Mouse (Mus musculus) C2C12 (cell line): ENCODE results near the gene Plcb4. TPM values are rescaled to one million over a fixed set of nuclear protein-coding genes. Genes with fewer than 3 reads are reported as not detected.

Source experiments
- H3K27me3 ChIP-seq: one replicate; pipeline ENCODE4 v1.6.1; 2011; ENCODE audit not compliant: control insufficient read depth, insufficient read depth, insufficient read length
- H3K36me3 ChIP-seq: one replicate; pipeline ENCODE4 v1.6.1; 2011; ENCODE audit not compliant: control insufficient read depth, insufficient read depth
- H3K4me3 ChIP-seq: one replicate; pipeline ENCODE4 v1.5.1; 2011; ENCODE audit warnings: mild to moderate bottlenecking, control low read depth; ENCODE audit not compliant: poor library complexity, insufficient read depth, severe bottlenecking
- H3K79me2 ChIP-seq: one replicate; pipeline ENCODE4 v1.6.1; 2011; ENCODE audit not compliant: control insufficient read depth, insufficient read depth
- H3K79me3 ChIP-seq: one replicate; pipeline ENCODE4 v1.6.1; 2011; ENCODE audit warnings: low read depth, control low read depth
- H3ac ChIP-seq: one replicate; pipeline ENCODE3; 2011; ENCODE audit warnings: low read depth; ENCODE audit not compliant: control insufficient read depth, insufficient read length
- CEBPB ChIP-seq: IDR thresholded peaks from one replicate; pipeline ENCODE4 v1.6.1; 2011; ENCODE audit warnings: low read depth, mild to moderate bottlenecking, control low read depth, moderate library complexity
- CTCF ChIP-seq: IDR thresholded peaks from one replicate; pipeline ENCODE4 v1.5.1; 2011; ENCODE audit not compliant: control insufficient read depth, insufficient read depth, insufficient read length
- FOSL1 ChIP-seq: IDR thresholded peaks from one replicate; pipeline ENCODE4 v1.8.0; 2011; ENCODE audit warnings: mild to moderate bottlenecking, low read length; ENCODE audit not compliant: poor library complexity, insufficient read depth, severe bottlenecking
- MAX ChIP-seq: IDR thresholded peaks from one replicate; pipeline ENCODE4 v1.6.1; 2011; ENCODE audit warnings: mild to moderate bottlenecking, control low read depth
- MYOD1 ChIP-seq: IDR thresholded peaks from one replicate; pipeline ENCODE4 v1.6.1; 2011; ENCODE audit warnings: low read depth; ENCODE audit not compliant: control insufficient read depth, insufficient read length
- MYOG ChIP-seq: IDR thresholded peaks from one replicate; pipeline ENCODE4 v1.6.1; 2011; ENCODE audit not compliant: control insufficient read depth, insufficient read length; ENCODE audit errors: extremely low read depth
- USF1 ChIP-seq: IDR thresholded peaks from one replicate; pipeline ENCODE4 v1.6.1; 2011; ENCODE audit warnings: low read depth, mild to moderate bottlenecking, control low read depth, moderate library complexity
- polyA plus RNA-seq: library from polyadenylated mRNA; unstranded; fragments of >200 nt; fragmentation: generic; extraction: Trizol; gene quantifications from one replicate; pipeline ENCODE4 v1.2.1, GENCODE M21; 2012; ENCODE audit warnings: missing spikeins

The Plcb4 gene
- polyA plus RNA-seq, 1 experiment = 3.0 TPM

DNA sequence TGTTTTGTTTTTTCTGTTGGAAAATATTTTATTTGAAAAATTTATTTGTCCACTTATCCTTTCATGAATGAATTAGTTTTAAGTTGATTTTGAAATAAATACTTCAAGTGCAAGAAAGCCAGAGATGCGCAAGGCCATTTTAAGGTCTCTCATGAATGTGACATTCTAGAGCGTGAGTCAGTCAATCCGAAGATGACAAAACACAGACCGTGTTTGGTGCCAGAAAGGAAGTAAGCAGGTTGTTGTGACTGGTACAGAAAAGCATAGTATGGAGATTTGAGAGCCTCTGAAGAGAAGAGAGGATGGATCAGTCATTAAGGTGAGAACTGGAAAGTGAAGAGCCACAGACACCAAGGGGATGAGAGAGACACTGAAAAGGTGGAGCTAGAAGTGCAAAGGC is 246.0 kb downstream of the Plcb4 start:
- H3K27me3 ChIP-seq = no peaks in the 10 kb centered on the region
- no peaks in the 10 kb centered on the region for H3K79me2 ChIP-seq
- no peak overlapping the region for H3ac ChIP-seq
- no peak overlapping the region for H3K4me3 ChIP-seq
- H3K36me3 ChIP-seq = no peaks in the 10 kb centered on the region
- TF ChIP-seq MAX (no peak), MYOD1 (no peak), MYOG (no peak), USF1 (no peak), FOSL1 (no peak), CTCF (no peak), CEBPB (no peak)
- no peaks in the 10 kb centered on the region for H3K79me3 ChIP-seq

DNA sequence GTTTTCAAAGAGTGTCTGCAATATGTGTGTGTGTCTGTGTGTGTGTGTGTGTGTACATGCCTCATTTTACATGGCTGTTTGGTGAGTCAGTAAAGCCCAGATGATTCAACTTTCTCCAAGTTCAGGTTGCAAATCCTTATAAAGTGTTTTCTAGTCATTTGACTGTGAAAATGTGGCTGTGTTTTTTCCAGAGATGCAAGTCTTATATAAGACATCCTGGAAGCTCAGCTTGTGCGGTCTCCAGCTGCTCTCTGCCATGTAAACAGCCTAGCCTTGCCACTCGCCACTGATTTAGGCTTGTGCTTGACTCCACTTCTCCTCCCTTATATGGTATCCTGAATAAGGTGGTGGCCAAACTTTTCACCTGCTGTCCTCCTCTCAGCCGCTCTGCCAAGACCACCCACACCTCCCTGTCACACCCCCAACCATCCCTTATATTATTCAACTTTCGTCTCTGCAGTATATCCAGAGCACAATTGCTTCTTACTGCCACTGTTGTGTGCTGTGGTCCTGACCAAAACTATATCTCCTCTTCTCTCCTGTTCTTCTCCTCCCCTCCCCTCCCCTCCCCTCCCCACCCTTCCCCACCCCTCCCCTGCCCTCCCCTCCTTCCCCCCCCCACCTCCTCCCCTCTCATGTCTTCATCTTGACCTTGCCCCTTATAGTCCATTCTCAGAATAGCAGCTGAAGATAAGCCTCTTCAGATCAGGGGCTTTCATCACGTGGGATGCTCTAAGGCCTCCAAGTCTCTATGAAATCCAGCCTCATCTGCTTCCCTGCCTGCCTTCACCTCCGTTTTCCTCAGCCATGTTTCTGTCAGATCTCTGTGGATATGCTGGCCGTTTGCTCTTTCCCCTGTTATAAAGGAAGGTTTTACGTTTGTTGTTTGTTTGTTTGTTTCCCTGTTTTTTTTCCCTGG is 255.8 kb downstream of the Plcb4 start:
- Histone ChIP-seq H3K27me3 (no peaks in the 10 kb centered on the region), H3K79me3 (no peaks in the 10 kb centered on the region), H3K4me3 (no peak overlapping the region), H3ac (no peak overlapping the region), H3K79me2 (no peaks in the 10 kb centered on the region), H3K36me3 (no peaks in the 10 kb centered on the region)
- TF ChIP-seq MYOG = no peak
- TF ChIP-seq CEBPB = no peak
- no peak for TF ChIP-seq MAX
- TF ChIP-seq CTCF = no peak

DNA sequence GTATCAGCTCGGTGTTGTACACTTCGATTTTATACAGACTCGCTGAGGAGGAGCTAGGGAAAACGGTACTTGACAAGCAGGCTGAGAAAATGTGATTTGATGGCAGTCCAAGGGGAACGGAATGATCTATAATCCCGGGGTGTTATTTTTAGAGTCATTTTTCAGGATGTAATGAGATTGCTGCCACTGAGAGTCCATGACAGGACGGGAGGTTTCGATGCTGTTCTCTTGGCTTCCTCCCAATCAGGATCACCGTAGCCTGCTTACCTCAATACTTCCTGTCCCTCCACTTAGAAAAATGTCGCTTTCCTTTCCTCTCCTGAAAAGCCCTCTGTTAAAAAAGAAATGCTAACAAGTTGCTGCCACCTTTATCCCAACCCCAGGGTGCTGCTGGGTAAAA is 257.1 kb downstream of the Plcb4 start:
- no peaks in the 10 kb centered on the region for H3K36me3 ChIP-seq
- TF ChIP-seq CEBPB (no peak), MYOD1 (no peak), MYOG (no peak), MAX (no peak), CTCF (no peak), FOSL1 (no peak), USF1 (no peak)

DNA sequence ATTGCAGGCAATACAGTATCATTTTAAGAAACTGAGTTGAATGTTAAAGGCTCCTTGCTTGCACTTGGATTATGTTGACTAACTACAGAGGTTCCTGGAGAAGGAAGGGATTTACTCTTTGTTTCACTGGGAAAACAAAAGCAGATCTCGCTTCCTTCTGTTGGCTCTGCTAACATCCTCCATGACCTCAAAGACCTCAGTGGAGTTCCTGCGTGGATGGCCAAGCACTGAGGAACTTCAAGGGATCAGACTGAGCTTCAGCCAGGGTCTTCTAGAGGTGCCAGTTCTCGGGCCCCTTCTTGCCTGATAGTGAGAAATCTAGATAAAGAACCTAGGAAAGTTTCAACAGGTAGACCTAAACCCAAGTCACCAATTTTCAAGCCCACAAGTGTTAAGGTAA is 258.2 kb downstream of the Plcb4 start:
- Histone ChIP-seq H3K27me3 (no peaks in the 10 kb centered on the region), H3K79me2 (no peaks in the 10 kb centered on the region), H3K4me3 (no peak overlapping the region), H3K36me3 (no peaks in the 10 kb centered on the region), H3K79me3 (no peaks in the 10 kb centered on the region), H3ac (no peak overlapping the region)
- TF ChIP-seq USF1 (no peak), FOSL1 (no peak), MYOD1 (no peak), MAX (no peak), MYOG (no peak), CEBPB (no peak), CTCF (no peak)

More for the DNA sequence above, 257.1 kb downstream of the Plcb4 start:
- no peak overlapping the region for H3ac ChIP-seq
- no peaks in the 10 kb centered on the region for H3K27me3 ChIP-seq
- H3K79me2 ChIP-seq = no peaks in the 10 kb centered on the region
- no peak overlapping the region for H3K4me3 ChIP-seq
- no peaks in the 10 kb centered on the region for H3K79me3 ChIP-seq

DNA sequence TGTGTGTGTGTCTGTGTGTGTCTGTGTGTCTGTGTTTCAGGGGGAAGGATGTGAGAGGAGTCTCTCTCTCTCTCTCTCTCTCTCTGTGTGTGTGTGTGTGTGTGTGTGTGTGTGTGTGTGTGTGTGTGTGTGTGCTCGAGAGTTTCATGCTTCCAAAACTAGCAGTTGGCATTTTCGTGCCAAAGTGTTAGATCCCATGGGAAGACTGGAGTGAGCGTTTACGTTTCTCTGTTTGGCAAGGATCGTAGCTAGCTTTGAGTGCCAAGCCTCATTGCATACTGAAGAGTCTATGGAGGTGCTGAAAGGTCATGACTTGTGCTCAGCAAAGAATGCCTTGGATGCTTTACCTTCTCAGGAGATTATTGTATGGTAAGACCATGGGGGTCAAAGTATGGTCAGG is 259.3 kb downstream of the Plcb4 start:
- Histone ChIP-seq H3K79me2 (no peaks in the 10 kb centered on the region), H3K27me3 (no peaks in the 10 kb centered on the region), H3ac (no peak overlapping the region), H3K79me3 (no peaks in the 10 kb centered on the region), H3K36me3 (no peaks in the 10 kb centered on the region), H3K4me3 (no peak overlapping the region)
- TF ChIP-seq MAX (no peak), USF1 (no peak)

DNA sequence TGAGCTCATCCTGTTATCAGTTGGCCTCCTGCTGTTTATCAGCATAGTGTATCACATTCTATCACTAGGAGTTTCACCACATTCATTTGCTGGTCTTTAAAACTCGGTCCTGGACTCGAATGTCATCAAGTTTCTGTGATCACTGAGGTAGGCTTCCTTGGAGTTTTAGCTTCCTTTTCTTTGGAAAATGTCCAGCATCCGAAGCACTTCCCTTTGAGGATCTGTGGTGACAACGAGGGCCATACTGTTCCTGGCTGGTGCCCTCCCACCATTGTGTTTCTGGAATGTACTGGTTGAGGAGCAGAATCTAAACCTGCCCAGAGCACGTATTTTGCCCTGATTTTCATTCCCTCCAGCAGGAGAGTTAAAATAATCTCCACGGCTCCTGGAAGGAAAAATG is 260.8 kb downstream of the Plcb4 start:
- Histone ChIP-seq H3K79me2 (no peaks in the 10 kb centered on the region), H3ac (no peak overlapping the region), H3K4me3 (no peak overlapping the region), H3K79me3 (no peaks in the 10 kb centered on the region), H3K27me3 (no peaks in the 10 kb centered on the region), H3K36me3 (no peaks in the 10 kb centered on the region)
- TF ChIP-seq USF1 = no peak
- TF ChIP-seq CTCF = no peak
- no peak for TF ChIP-seq FOSL1
- TF ChIP-seq CEBPB = no peak
- TF ChIP-seq MAX = no peak
- TF ChIP-seq MYOD1 = no peak
- TF ChIP-seq MYOG = no peak
